Mouse (Mus musculus) left cerebral cortex, adult 18-20 months (tissue): ENCODE results near the gene Ice2. TPM values are rescaled to one million over a fixed set of nuclear protein-coding genes. Genes with fewer than 3 reads are reported as not detected.

Source experiments
- DNase-seq, 2 experiments: peaks; one replicate each; pipeline ENCODE4 v3.0.0; 2021 to 2022; ENCODE audit warnings: low spot score in 2 of 2, mixed read lengths in 1 of 2
- total RNA-seq, 2 experiments: library from RNA; stranded (reverse); gene quantifications; 2 replicates each; pipeline ENCODE4 v1.2.3; 2021

Ice2 gene
- total RNA-seq, 2 experiments from 2014 or later, result 9.6 to 10.1 TPM

GRCm38 (mm10) chr9:69398453-69398850, 746 bp downstream of the Ice2 start:
- DNase-seq, result no peak

GRCm38 (mm10) chr9:69404671-69405070, 7.0 kb downstream of the Ice2 start:
- DNase-seq, result no peak

- DNase-seq, result no peak
Measured at GRCm38 (mm10) chr9:69419476-69419875, 21.8 kb downstream of the Ice2 start.

- DNase-seq, result no peak
Measured at GRCm38 (mm10) chr9:69430531-69430930, 32.8 kb downstream of the Ice2 start.

GRCm38 (mm10) chr9:69431863-69432555, 34.3 kb downstream of the Ice2 start:
- no peak for DNase-seq

- DNase-seq, result no peak
Measured at GRCm38 (mm10) chr9:69435194-69435593, 37.5 kb downstream of the Ice2 start.

GRCm38 (mm10) chr9:69435662-69436061, 38.0 kb downstream of the Ice2 start:
- DNase-seq, result no peak

- no peak for DNase-seq
Measured at GRCm38 (mm10) chr9:69439805-69440357, 42.2 kb downstream of the Ice2 start.

GRCm38 (mm10) chr9:69442471-69443038, 44.8 kb downstream of the Ice2 start:
- DNase-seq, result no peak

GRCm38 (mm10) chr9:69443203-69443602, 45.5 kb downstream of the Ice2 start:
- DNase-seq, result no peak

- DNase-seq, result no peak
Measured at GRCm38 (mm10) chr9:69448801-69449200, 51.1 kb downstream of the Ice2 start.

- no peak for DNase-seq
Measured at GRCm38 (mm10) chr9:69450636-69451035, 52.9 kb downstream of the Ice2 start.

- DNase-seq, result no peak
Measured at GRCm38 (mm10) chr9:69451886-69452810, 54.4 kb downstream of the Ice2 start.

- peak; percentile 39 to 55 for DNase-seq
Measured at GRCm38 (mm10) chr9:69453066-69453900, 55.6 kb downstream of the Ice2 start, which contains the start of gene Anxa2. Gene Anxa2, plus strand, starts transcription at chr9:69453620.

GRCm38 (mm10) chr9:69453901-69454666, 56.4 kb downstream of the Ice2 start:
- no peak for DNase-seq

- DNase-seq, result no peak
Measured at GRCm38 (mm10) chr9:69454691-69455090, 57.0 kb downstream of the Ice2 start.

GRCm38 (mm10) chr9:69455391-69455790, 57.7 kb downstream of the Ice2 start:
- DNase-seq, result no peak

GRCm38 (mm10) chr9:69456406-69457075, 58.8 kb downstream of the Ice2 start:
- DNase-seq, result no peak

- DNase-seq, result no peak
Measured at GRCm38 (mm10) chr9:69457143-69457542, 59.4 kb downstream of the Ice2 start.
